Mouse (Mus musculus): ENCODE measurements around the gene Pax7. TPM values are rescaled to one million over a fixed set of nuclear protein-coding genes. Genes with fewer than 3 reads are reported as not detected.

Gene Pax7
- polyA plus RNA-seq, 1 experiment from 2014 or later, result not detected

- WGBS, result 80% methylated on average over 10 of the region's 10 CpGs
These were observed 116.7 kb downstream of the Pax7 start for GRCm38 (mm10) chr4:139716477-139717169.

GRCm38 (mm10) chr4:139715241-139715932, 117.9 kb downstream of the Pax7 start:
- TF ChIP-seq EP300 (IDR thresholded peaks at IDR 0.05) (no peak), CTCF (IDR thresholded peaks at IDR 0.05) (no peak)
- WGBS, result 26% methylated on average over 13 of the region's 13 CpGs
- Histone ChIP-seq H3K27ac (ENCODE audit: low read length) (no peak overlapping the region), H3K4me1 (ENCODE audit: insufficient read depth, low read depth, low read length) (no peaks in the 10 kb centered on the region), H3K4me3 (ENCODE audit: low read depth, low read length) (no peak overlapping the region), H3K36me3 (ENCODE audit: insufficient read depth, low read length) (no peaks in the 10 kb centered on the region), H3K9ac (replicated peaks; ENCODE audit: low read depth) (no peak overlapping the region), H3K27me3 (replicated peaks; ENCODE audit: insufficient read depth, low read length) (no peaks in the 10 kb centered on the region), H3K4me2 (replicated peaks; ENCODE audit: low read depth, low read length) (no peak overlapping the region), H3K9me3 (ENCODE audit: low read length) (no peaks in the 10 kb centered on the region)
- DNase-seq (ENCODE audit: low spot score) (no peak), ATAC-seq (no peak)

More at GRCm38 (mm10) chr4:139716477-139717169, 116.7 kb downstream of the Pax7 start:
- no peak overlapping the region for H3K4me3 ChIP-seq (ENCODE audit: low read depth, low read length)
- TF ChIP-seq CTCF (IDR thresholded peaks at IDR 0.05) (no peak), EP300 (IDR thresholded peaks at IDR 0.05) (no peak)
- no peak for ATAC-seq
- no peaks in the 10 kb centered on the region for H3K4me1 ChIP-seq (ENCODE audit: insufficient read depth, low read depth, low read length)
- no peaks in the 10 kb centered on the region for H3K36me3 ChIP-seq (ENCODE audit: insufficient read depth, low read length)
- no peak overlapping the region for H3K9ac ChIP-seq (replicated peaks; ENCODE audit: low read depth)
- no peaks in the 10 kb centered on the region for H3K27me3 ChIP-seq (replicated peaks; ENCODE audit: insufficient read depth, low read length)
- H3K9me3 ChIP-seq (ENCODE audit: low read length), result no peaks in the 10 kb centered on the region
- no peak overlapping the region for H3K4me2 ChIP-seq (replicated peaks; ENCODE audit: low read depth, low read length)
- DNase-seq (ENCODE audit: low spot score), result no peak
- no peak overlapping the region for H3K27ac ChIP-seq (ENCODE audit: low read length)

GRCm38 (mm10) chr4:139710467-139711334, 122.6 kb downstream of the Pax7 start:
- WGBS, result 53% methylated on average over 25 of the region's 25 CpGs
- ATAC-seq, result no peak
- Histone ChIP-seq H3K36me3 (ENCODE audit: insufficient read depth, low read length) (no peaks in the 10 kb centered on the region), H3K4me2 (replicated peaks; ENCODE audit: low read depth, low read length) (no peak overlapping the region), H3K4me1 (ENCODE audit: insufficient read depth, low read depth, low read length) (no peaks in the 10 kb centered on the region), H3K4me3 (ENCODE audit: low read depth, low read length) (no peak overlapping the region), H3K27me3 (replicated peaks; ENCODE audit: insufficient read depth, low read length) (no peaks in the 10 kb centered on the region), H3K9ac (replicated peaks; ENCODE audit: low read depth) (no peak overlapping the region), H3K9me3 (ENCODE audit: low read length) (no peaks in the 10 kb centered on the region), H3K27ac (ENCODE audit: low read length) (no peak overlapping the region)
- TF ChIP-seq EP300 (IDR thresholded peaks at IDR 0.05) (no peak), CTCF (IDR thresholded peaks at IDR 0.05) (no peak)
- no peak for DNase-seq (ENCODE audit: low spot score)

GRCm38 (mm10) chr4:139705986-139706385, 127.3 kb downstream of the Pax7 start:
- 56% methylated on average over 5 of the region's 5 CpGs for WGBS
- no peak overlapping the region for H3K9ac ChIP-seq (replicated peaks; ENCODE audit: low read depth)
- DNase-seq (ENCODE audit: low spot score), result peak; percentile 33
- H3K4me3 ChIP-seq (ENCODE audit: low read depth, low read length), result no peak overlapping the region
- TF ChIP-seq EP300 (IDR thresholded peaks at IDR 0.05) (no peak), CTCF (IDR thresholded peaks at IDR 0.05) (no peak)
- H3K27ac ChIP-seq (ENCODE audit: low read length), result no peak overlapping the region
- no peaks in the 10 kb centered on the region for H3K27me3 ChIP-seq (replicated peaks; ENCODE audit: insufficient read depth, low read length)
- H3K9me3 ChIP-seq (ENCODE audit: low read length), result no peaks in the 10 kb centered on the region
- no peak overlapping the region for H3K4me2 ChIP-seq (replicated peaks; ENCODE audit: low read depth, low read length)
- no peaks in the 10 kb centered on the region for H3K4me1 ChIP-seq (ENCODE audit: insufficient read depth, low read depth, low read length)
- H3K36me3 ChIP-seq (ENCODE audit: insufficient read depth, low read length), result no peaks in the 10 kb centered on the region
- no peak for ATAC-seq

- H3K9ac ChIP-seq (replicated peaks; ENCODE audit: low read depth), result no peak overlapping the region
- no peaks in the 10 kb centered on the region for H3K9me3 ChIP-seq (ENCODE audit: low read length)
- no peaks in the 10 kb centered on the region for H3K27me3 ChIP-seq (replicated peaks; ENCODE audit: insufficient read depth, low read length)
- no peaks in the 10 kb centered on the region for H3K36me3 ChIP-seq (ENCODE audit: insufficient read depth, low read length)
- TF ChIP-seq EP300 (IDR thresholded peaks at IDR 0.05) (no peak), CTCF (IDR thresholded peaks at IDR 0.05) (peak; percentile 39)
- DNase-seq (ENCODE audit: low spot score) (no peak), ATAC-seq (no peak)
- H3K4me2 ChIP-seq (replicated peaks; ENCODE audit: low read depth, low read length), result no peak overlapping the region
- 84% methylated on average over 11 of the region's 11 CpGs for WGBS
- H3K4me3 ChIP-seq (ENCODE audit: low read depth, low read length), result no peak overlapping the region
- no peak overlapping the region for H3K27ac ChIP-seq (ENCODE audit: low read length)
- H3K4me1 ChIP-seq (ENCODE audit: insufficient read depth, low read depth, low read length), result no peaks in the 10 kb centered on the region
These were observed 129.9 kb downstream of the Pax7 start for GRCm38 (mm10) chr4:139703468-139703867.

GRCm38 (mm10) chr4:139702914-139703313, 130.4 kb downstream of the Pax7 start:
- ATAC-seq, result no peak
- no peak overlapping the region for H3K9ac ChIP-seq (replicated peaks; ENCODE audit: low read depth)
- no peak overlapping the region for H3K4me2 ChIP-seq (replicated peaks; ENCODE audit: low read depth, low read length)
- no peaks in the 10 kb centered on the region for H3K4me1 ChIP-seq (ENCODE audit: insufficient read depth, low read depth, low read length)
- H3K27me3 ChIP-seq (replicated peaks; ENCODE audit: insufficient read depth, low read length), result no peaks in the 10 kb centered on the region
- 41% methylated on average over 4 of the region's 4 CpGs for WGBS
- no peak overlapping the region for H3K4me3 ChIP-seq (ENCODE audit: low read depth, low read length)
- no peak for DNase-seq (ENCODE audit: low spot score)
- H3K9me3 ChIP-seq (ENCODE audit: low read length), result no peaks in the 10 kb centered on the region
- TF ChIP-seq EP300 (IDR thresholded peaks at IDR 0.05) (no peak), CTCF (IDR thresholded peaks at IDR 0.05) (no peak)
- no peaks in the 10 kb centered on the region for H3K36me3 ChIP-seq (ENCODE audit: insufficient read depth, low read length)
- H3K27ac ChIP-seq (ENCODE audit: low read length), result no peak overlapping the region

Measured in lung, postnatal 0 days (tissue).